Mouse (Mus musculus) hindbrain, embryonic 15.5 days (tissue): ENCODE measurements around the gene Prcd. TPM values are rescaled to one million over a fixed set of nuclear protein-coding genes. Genes with fewer than 3 reads are reported as not detected.

Experiments used
- ATAC-seq: fragments of 200-750 bp; cut with Nextera tagmentation; 2 replicates; pipeline ENCODE4 v1.8.0; 2017; ENCODE audit warnings: low read depth, moderate number of reproducible peaks, moderate TSS enrichment; ENCODE audit not compliant: low FRiP score
- H3K27ac ChIP-seq: fragments of 300-500 bp; sonication (generic); replicated peaks from 2 replicates; pipeline ENCODE4 v1.5.1; 2015; ENCODE audit warnings: mild to moderate bottlenecking, inconsistent platforms
- H3K27me3 ChIP-seq: fragments of 300-500 bp; sonication (generic); 2 replicates; pipeline ENCODE4 v1.6.1; 2015; ENCODE audit warnings: control low read depth, inconsistent platforms
- H3K36me3 ChIP-seq: fragments of 300-500 bp; sonication (generic); 2 replicates; pipeline ENCODE4 v1.6.1; 2015; ENCODE audit warnings: control low read depth, inconsistent platforms
- H3K4me1 ChIP-seq: fragments of 300-500 bp; sonication (generic); replicated peaks from 2 replicates; pipeline ENCODE4 v1.6.1; 2015; ENCODE audit warnings: control low read depth, inconsistent platforms
- H3K4me2 ChIP-seq: fragments of 300-500 bp; sonication (generic); 2 replicates; pipeline ENCODE4 v1.6.1; 2015; ENCODE audit warnings: moderate library complexity, mild to moderate bottlenecking, inconsistent platforms
- H3K4me3 ChIP-seq: fragments of 300-500 bp; sonication (generic); 2 replicates; pipeline ENCODE4 v1.5.1; 2015; ENCODE audit warnings: mild to moderate bottlenecking, inconsistent platforms
- H3K9ac ChIP-seq: fragments of 300-500 bp; sonication (generic); 2 replicates; pipeline ENCODE4 v1.6.1; 2015; ENCODE audit warnings: inconsistent platforms
- H3K9me3 ChIP-seq: fragments of 300-500 bp; sonication (generic); 2 replicates; pipeline ENCODE4 v1.6.1; 2016; ENCODE audit warnings: control low read depth, inconsistent platforms
- WGBS: fragments of 180-500 bp; shearing (Covaris S2); methylation state at CpG from one replicate; pipeline ENCODE4 v1.1.7; 2015; 5-methylcytosine and 5-hydroxymethylcytosine counted together
- polyA plus RNA-seq: library from polyadenylated mRNA; unstranded; fragments of >200 nt; fragmentation: Nextera tagmentation; extraction: Ambion mirVana; gene quantifications from 2 replicates; pipeline ENCODE4 v1.2.1, GENCODE M21; 2015

The Prcd gene
- polyA plus RNA-seq, 1 experiment from 2014 or later, result 3.8 TPM

GRCm38 (mm10) chr11:116706363-116706762 lies 53.0 kb downstream of the Prcd start:
- WGBS, result 66% methylated on average over 7 of the region's 7 CpGs
- H3K9me3 ChIP-seq, result no peaks in the 10 kb centered on the region
- H3K4me3 ChIP-seq, result no peak overlapping the region
- H3K4me2 ChIP-seq, result no peak overlapping the region
- H3K27me3 ChIP-seq, result no peaks in the 10 kb centered on the region
- no peak for ATAC-seq
- H3K9ac ChIP-seq, result no peak overlapping the region
- no peaks in the 10 kb centered on the region for H3K36me3 ChIP-seq
- 0 out of 2 replicates have a peak, but pooled peaks cover 4% of the 10 kb centered on the region for H3K4me1 ChIP-seq
- H3K27ac ChIP-seq, result no peak overlapping the region

- H3K4me3 ChIP-seq, result no peak overlapping the region
- H3K4me2 ChIP-seq, result no peak overlapping the region
- WGBS, result 44% methylated on average over 10 of the region's 10 CpGs
- no peak overlapping the region for H3K9ac ChIP-seq
- no peaks in the 10 kb centered on the region for H3K9me3 ChIP-seq
- H3K36me3 ChIP-seq, result no peaks in the 10 kb centered on the region
- 0 out of 2 replicates have a peak, but pooled peaks cover 4% of the 10 kb centered on the region for H3K4me1 ChIP-seq
- no peak for ATAC-seq
- no peak overlapping the region for H3K27ac ChIP-seq
- no peaks in the 10 kb centered on the region for H3K27me3 ChIP-seq
Measured at GRCm38 (mm10) chr11:116710171-116710570, 56.8 kb downstream of the Prcd start.

GRCm38 (mm10) chr11:116710793-116711192 lies 57.5 kb downstream of the Prcd start:
- Histone ChIP-seq H3K27ac (no peak overlapping the region), H3K9me3 (no peaks in the 10 kb centered on the region), H3K9ac (no peak overlapping the region), H3K4me3 (no peak overlapping the region), H3K4me1 (0 out of 2 replicates have a peak, but pooled peaks cover 4% of the 10 kb centered on the region), H3K36me3 (no peaks in the 10 kb centered on the region), H3K27me3 (no peaks in the 10 kb centered on the region), H3K4me2 (no peak overlapping the region)
- WGBS, result 88% methylated on average over 10 of the region's 10 CpGs
- ATAC-seq, result no peak

GRCm38 (mm10) chr11:116714052-116714451 lies 60.7 kb downstream of the Prcd start:
- ATAC-seq, result no peak
- 94% methylated on average over 12 of the region's 12 CpGs for WGBS
- H3K27me3 ChIP-seq, result no peaks in the 10 kb centered on the region
- H3K27ac ChIP-seq, result no peak overlapping the region
- H3K9me3 ChIP-seq, result no peaks in the 10 kb centered on the region
- no peaks in the 10 kb centered on the region for H3K36me3 ChIP-seq
- no peak overlapping the region for H3K4me2 ChIP-seq
- H3K4me3 ChIP-seq, result no peak overlapping the region
- H3K4me1 ChIP-seq, result 0 out of 2 replicates have a peak, but pooled peaks cover 4% of the 10 kb centered on the region
- no peak overlapping the region for H3K9ac ChIP-seq

Other genes with a start within 250 kb of the Prcd start
- 69.8 and 78.1 TPM in 2 replicates for gene Rnf157, start 240.5 kb upstream of the Prcd start, polyA plus RNA-seq
- gene Ubald2, start 219.4 kb upstream of the Prcd start, polyA plus RNA-seq, result 42.7 and 44.3 TPM in 2 replicates
- gene Qrich2, start 187.3 kb upstream of the Prcd start, polyA plus RNA-seq, result 0.07 and 0.47 TPM in 2 replicates
- gene Prpsap1, start 159.3 kb upstream of the Prcd start, polyA plus RNA-seq, result 181 and 186 TPM in 2 replicates
- 8.4 and 11.0 TPM in 2 replicates for gene Sphk1, start 122.6 kb upstream of the Prcd start, polyA plus RNA-seq
- 35.0 and 36.7 TPM in 2 replicates for gene Ube2o, start 72.1 kb upstream of the Prcd start, polyA plus RNA-seq
- gene Aanat, start 67.1 kb upstream of the Prcd start, polyA plus RNA-seq, result 0.14 TPM in 1 of 2 replicates, not detected in the other
- 1.1 and 1.6 TPM in 2 replicates for gene Rhbdf2, start 26.5 kb upstream of the Prcd start, polyA plus RNA-seq
- gene Cygb, start 779 bp downstream of the Prcd start, polyA plus RNA-seq, result 25.7 and 29.1 TPM in 2 replicates
- gene St6galnac1, start 122.0 kb downstream of the Prcd start, polyA plus RNA-seq, result not detected in 2 replicates
- 41.5 and 42.8 TPM in 2 replicates for gene Mxra7, start 174.5 kb downstream of the Prcd start, polyA plus RNA-seq
- gene Mettl23, start 189.7 kb downstream of the Prcd start, polyA plus RNA-seq, result 62.1 and 65.0 TPM in 2 replicates
- 70.2 and 72.4 TPM in 2 replicates for gene Jmjd6, start 189.9 kb downstream of the Prcd start, polyA plus RNA-seq
- gene Mfsd11, start 198.9 kb downstream of the Prcd start, polyA plus RNA-seq, result 52.6 and 56.3 TPM in 2 replicates
- 535 and 549 TPM in 2 replicates for gene Srsf2, start 199.6 kb downstream of the Prcd start, polyA plus RNA-seq